Mouse (Mus musculus) granulocyte monocyte progenitor cell, adult 5-6 weeks (primary cell): ENCODE measurements around the gene Glul. TPM values are rescaled to one million over a fixed set of nuclear protein-coding genes. Genes with fewer than 3 reads are reported as not detected.

Experiments
- ATAC-seq: replicated peaks from 2 replicates; pipeline ENCODE4 v1.8.0; 2016; ENCODE audit warnings: mild to moderate bottlenecking, moderate TSS enrichment, inconsistent platforms; ENCODE audit not compliant: poor library complexity, severe bottlenecking
- total RNA-seq, 2 experiments: library from RNA; stranded (forward) in 1 of 2; stranded (reverse) in 1 of 2; fragments of 200-712, 200-1000 nt in 1 of 2; fragments of >200 nt in 1 of 2; fragmentation: Nextera tagmentation in 1 of 2; gene quantifications; 2 replicates each; pipeline ENCODE4 v1.2.3; 2014 to 2017

The Glul gene
- total RNA-seq, 2 experiments from 2014 or later: 59.0 to 60.4 TPM

DNA sequence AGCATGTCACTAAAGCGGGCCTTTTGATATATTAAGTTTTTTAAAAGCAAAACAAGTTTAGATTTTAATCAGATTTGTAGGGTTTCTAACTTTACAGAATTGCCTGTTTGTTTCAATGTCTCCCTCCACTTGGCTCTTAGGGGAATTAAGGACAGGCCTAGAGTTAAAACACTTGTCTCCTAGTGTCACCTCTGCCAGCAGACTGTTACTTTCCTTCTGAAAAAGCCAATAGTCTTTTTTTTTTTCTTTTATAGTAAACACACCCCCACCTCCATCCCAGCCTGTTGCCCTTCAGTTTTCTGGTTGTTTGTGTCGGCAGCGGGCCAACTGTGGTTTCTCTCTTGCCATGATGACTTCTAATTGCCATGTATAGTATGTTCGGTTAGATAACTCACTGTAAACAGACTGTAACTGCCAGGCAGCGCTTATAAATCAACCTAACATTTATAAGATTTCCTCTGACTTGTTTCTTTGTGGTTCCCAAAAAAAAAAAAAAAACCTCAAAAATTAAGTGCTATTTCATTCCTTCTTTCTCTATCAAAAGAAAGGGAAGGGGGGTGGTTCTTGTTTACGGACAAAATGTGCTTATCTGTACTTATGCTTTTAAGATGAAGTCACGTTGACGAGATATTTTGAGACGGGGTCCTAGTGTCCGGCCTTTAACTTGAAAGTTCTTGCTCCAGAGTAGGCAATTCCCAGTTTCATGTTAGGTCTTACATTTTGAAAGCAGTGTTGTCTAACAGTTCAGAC is 9.6 kb downstream of the Glul start:
- ATAC-seq: no peak

GRCm38 (mm10) chr1:153909963-153910291 is 10.2 kb downstream of the Glul start:
- no peak; the same call in 1 of the 2 replicates for ATAC-seq

DNA sequence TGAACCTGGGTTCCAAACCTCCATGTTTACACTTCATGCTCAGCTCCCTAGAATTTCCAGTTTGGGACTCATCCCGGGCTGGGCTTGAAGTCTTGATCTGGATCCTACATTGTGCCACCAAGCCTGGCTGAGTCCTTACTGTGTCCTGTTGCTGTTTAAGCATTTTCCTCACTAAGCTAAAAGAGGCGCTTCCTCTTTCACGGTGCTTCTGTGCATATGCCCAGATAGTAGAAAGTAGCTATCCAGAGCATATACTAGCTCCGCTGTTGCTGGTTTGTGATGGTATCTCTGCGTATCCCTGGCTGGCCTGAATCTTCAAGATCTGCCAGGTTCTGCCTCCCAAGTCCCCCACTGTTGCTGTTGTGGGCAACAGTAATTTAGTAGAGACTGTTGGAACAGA is 10.7 kb downstream of the Glul start:
- peak; percentile 75 for ATAC-seq

- ATAC-seq: no peak
Measured at GRCm38 (mm10) chr1:153911276-153911795, 11.6 kb downstream of the Glul start.

- peak; percentile 84 for ATAC-seq
Measured at GRCm38 (mm10) chr1:153913869-153914268, 14.1 kb downstream of the Glul start.

DNA sequence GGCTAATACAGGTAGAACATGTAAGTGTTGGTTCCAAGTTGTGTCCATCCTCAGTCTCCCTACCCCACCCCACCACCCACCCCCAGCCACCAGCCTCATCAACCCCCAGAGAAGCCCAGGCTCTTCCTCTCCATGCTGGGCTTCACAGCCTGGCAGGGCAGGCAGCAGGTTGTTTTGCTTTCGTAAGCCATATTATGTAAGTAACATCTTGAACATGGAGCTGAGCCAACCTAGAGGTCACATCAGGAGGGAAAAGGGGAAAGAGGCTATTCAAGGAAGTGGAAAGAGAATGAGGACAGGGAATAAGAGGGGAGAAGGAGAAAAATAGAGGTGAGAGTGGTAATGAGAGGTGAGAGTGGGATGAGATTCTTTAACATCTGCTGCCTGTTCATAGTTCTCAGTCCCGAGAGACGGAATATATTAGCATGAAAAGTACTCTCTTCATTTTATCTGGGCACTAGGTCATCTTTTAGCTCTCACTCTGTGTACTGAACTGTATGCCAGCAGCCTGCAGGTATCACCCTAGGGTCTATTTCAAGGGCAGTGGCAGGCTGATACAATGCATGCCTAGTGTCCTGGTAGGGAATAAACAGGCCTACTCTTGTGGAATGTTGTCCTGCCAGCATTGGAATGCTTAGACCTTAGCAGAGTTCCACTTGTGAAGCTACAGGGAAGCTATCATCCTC is 18.9 kb downstream of the Glul start:
- ATAC-seq: peak; percentile 49

DNA sequence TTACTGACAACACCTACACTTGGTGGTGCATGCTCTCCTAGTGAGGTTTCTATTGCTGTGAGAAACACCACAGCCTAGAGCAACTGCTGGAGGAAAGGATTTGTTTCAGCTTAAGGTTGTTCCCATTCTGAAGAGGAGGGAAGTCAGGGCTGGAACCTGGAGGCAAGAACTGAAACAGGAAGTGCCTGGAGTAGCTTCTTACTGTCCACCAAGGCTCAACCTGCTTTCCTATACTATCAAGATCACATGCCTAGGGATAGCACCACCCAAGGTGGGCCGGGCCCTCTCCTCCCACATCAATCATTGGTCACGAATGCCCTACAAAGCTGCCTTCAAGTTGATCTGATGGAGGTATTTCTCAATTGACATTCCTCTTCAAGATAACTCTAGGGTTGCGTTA is 21.9 kb downstream of the Glul start:
- ATAC-seq: peak; percentile 73

- ATAC-seq: no peak
Measured at GRCm38 (mm10) chr1:153922571-153923021, 22.9 kb downstream of the Glul start.

GRCm38 (mm10) chr1:153924395-153925385 is 24.9 kb downstream of the Glul start:
- peak; percentile 72 for ATAC-seq

GRCm38 (mm10) chr1:153930431-153930830 is 30.7 kb downstream of the Glul start:
- ATAC-seq: no peak

- ATAC-seq: no peak
Measured at GRCm38 (mm10) chr1:153933772-153934171, 34.0 kb downstream of the Glul start.

DNA sequence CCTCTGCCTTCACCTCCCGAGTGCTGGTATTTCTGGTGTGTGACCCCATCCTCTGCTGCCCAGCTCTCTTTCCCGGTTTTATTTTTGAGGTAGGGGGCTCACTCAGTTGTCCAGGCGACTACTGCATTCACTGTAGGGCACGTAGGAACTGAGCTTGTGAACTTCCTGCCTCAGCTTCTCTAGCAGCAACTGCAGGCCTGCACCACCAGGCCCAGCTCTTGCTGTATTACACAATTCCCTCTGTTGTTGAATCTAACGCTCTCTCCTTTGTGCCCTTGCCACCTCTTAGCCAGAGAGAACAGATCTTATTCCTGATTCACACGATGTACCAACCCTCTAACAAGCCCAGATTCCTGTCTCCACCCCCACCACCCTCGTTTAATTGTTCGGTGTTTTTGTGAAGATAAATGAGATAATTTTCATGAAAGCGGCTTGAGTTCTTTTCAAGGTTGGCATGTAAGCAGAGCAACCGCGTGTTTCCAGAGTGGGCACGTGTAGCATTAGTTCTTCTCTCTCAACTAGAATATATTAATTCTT is 36.2 kb downstream of the Glul start:
- ATAC-seq: peak; percentile 80

- ATAC-seq: no peak
Measured at GRCm38 (mm10) chr1:153937025-153937424, 37.3 kb downstream of the Glul start.

DNA sequence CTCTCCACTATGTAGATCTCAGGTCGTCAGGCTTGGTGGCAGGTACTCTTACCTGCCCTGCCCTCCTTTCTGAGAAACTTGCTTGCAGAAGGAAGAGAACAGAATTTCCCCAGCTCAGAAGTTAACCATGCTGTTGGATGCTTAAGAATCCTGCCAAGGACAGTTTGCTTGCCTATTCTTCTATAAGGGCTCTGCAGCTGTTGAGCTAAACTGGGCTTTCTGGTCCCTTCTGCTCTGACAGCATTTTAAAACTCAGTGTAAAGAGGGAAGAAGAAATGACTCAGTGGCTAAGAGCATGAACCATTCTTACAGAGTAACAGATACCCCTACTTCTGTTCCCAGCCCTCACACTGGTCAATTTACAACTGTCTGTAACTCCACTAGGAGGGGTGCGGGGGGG is 41.2 kb downstream of the Glul start:
- ATAC-seq: no peak

- ATAC-seq: peak; percentile 61
Measured at GRCm38 (mm10) chr1:153945181-153945580, 45.4 kb downstream of the Glul start.

GRCm38 (mm10) chr1:153946971-153947370 is 47.2 kb downstream of the Glul start:
- ATAC-seq: no peak

- ATAC-seq: no peak
Measured at GRCm38 (mm10) chr1:153947837-153948236, 48.1 kb downstream of the Glul start.

DNA sequence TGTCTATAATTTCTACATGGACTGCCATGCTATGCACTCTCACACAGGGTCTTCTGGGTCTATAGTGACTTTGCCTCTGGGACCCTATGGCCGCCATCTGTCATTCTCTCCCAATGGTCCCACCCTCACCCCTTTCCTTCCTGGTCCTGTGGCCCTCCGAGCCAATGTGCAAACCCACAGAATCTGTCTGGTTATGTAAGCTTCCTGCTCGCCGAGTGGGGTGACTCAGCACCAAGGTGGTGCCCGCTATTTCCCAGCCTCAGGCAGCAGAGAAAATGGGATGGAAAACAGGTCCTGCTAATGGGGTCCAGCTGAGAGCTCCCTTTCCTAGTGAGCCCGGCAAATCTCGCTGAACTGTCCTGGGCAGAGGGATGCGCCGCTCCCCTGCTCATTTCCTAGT is 53.5 kb downstream of the Glul start:
- ATAC-seq: peak; percentile 81

DNA sequence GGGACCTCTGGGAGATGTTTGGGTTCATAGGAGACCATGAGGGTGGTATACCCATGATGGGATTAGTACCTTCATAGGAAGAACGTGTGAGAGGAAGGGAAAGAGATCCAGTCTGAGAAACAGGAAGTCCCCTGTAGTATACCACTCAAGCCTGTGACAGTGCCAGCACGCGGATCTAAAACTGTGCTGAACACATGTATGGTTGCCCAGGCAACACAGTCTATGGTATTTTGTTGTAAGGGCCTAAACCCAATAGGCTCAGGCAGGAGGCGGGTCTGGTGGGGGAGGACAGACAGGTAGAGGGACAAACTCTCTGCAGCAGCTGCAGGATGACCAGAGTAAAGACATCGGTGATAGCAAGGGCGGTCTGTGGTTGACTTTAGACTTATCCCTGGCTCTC is 54.1 kb downstream of the Glul start:
- ATAC-seq: peak; percentile 82

- ATAC-seq: no peak
Measured at GRCm38 (mm10) chr1:153957850-153958249, 58.1 kb downstream of the Glul start.
